8 mouse cellular contexts compared by ENCODE assay signal in the genomic region with DNA sequence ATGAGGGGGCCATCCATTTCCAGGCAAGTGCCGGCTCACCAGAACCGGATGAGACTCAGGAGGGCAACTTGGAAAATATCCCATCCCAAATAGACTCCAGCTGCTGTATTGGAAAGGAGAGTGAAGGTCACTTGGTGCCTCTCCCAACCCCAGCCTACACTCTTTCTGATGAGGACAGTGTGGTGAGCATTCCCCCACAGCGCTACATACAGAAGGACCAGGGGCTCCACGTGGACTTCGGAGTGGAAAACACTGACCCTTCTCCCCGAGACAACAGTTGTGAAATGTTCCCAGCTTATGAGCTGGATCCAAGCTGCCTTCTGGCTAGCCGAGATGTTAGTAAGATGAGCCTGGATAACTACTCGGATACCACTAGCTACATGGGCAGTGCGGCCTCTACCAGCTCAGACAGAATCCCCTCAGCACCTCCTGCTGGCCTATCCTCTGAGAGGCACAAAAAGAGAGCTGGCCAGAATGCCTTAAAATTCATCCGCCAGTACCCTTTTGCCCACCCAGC. TPM values are rescaled to one million over a fixed set of nuclear protein-coding genes. Genes with fewer than 3 reads are reported as not detected.
DNase-seq lines count a peak whose midpoint lies in the region; ATAC-seq and TF ChIP-seq lines count a peak whose summit lies in the region.
"Had no signal": no experiment of that assay in that cellular context is flagged by ENCODE, and none has a peak within 500 bp of the region (broad histone marks: within the 10 kb centered on the region; RNA-seq: fewer than 3 reads in every experiment).

No protein-coding gene starts in this region.

- no peak for TF ChIP-seq POLR2A in liver, adult 2 months (IDR thresholded peaks at IDR 0.05; ENCODE audit: extremely low read depth, insufficient read depth, low read length)
- no peak for TF ChIP-seq POLR2A in small intestine, adult 2 months (IDR thresholded peaks at IDR 0.05; ENCODE audit: low read depth, low read length)

- H3K36me3 ChIP-seq in liver, adult 2 months (ENCODE audit: control insufficient read depth, insufficient read depth, low read length): peaks cover 14% of the 10 kb centered on the region
- H3K36me3 ChIP-seq in forebrain, embryonic 12.5 days (replicated peaks): peaks cover 55% of the 10 kb centered on the region
- H3K36me3 ChIP-seq in limb, embryonic 13.5 days: peaks cover 60% of the 10 kb centered on the region
- peaks cover 19% of the 10 kb centered on the region for H3K36me3 ChIP-seq in small intestine, adult 2 months (ENCODE audit: control insufficient read depth, insufficient read depth, low read length)

- H3K9ac ChIP-seq in liver, adult 2 months (ENCODE audit: low read depth, low read length): peak overlapping the region; percentile 74
- peak overlapping the region; percentile 30; the same call in 1 of the 2 replicates for H3K9ac ChIP-seq in forebrain, embryonic 12.5 days
- H3K9ac ChIP-seq in limb, embryonic 13.5 days: peak overlapping the region; percentile 53

- H3K9me3 ChIP-seq in forebrain, embryonic 12.5 days: no peaks in the 10 kb centered on the region
- no peaks in the 10 kb centered on the region for H3K9me3 ChIP-seq in limb, embryonic 13.5 days

- peak; percentile 77 for DNase-seq in liver, adult 2 months (ENCODE audit: extremely low read depth, low read depth, low spot score)
- DNase-seq in liver: no peak
- DNase-seq in cerebellum, adult 9-11 months: no peak
- no peak for DNase-seq in frontal cortex, postnatal 10 days (ENCODE audit: low spot score in 2 of 2)
- DNase-seq: retina, postnatal 1 day had no signal

- H3K4me3 ChIP-seq in liver, adult 2 months (ENCODE audit: insufficient read depth, low read depth, low read length): peak overlapping the region; percentile 56
- peak overlapping the region; percentile 12; the same call in 1 of the 2 replicates for H3K4me3 ChIP-seq in forebrain, embryonic 12.5 days (replicated peaks)
- peak overlapping the region; percentile 26 for H3K4me3 ChIP-seq in limb, embryonic 13.5 days
- H3K4me3 ChIP-seq in small intestine, adult 2 months (ENCODE audit: low read depth, low read length): peak overlapping the region; percentile 24; the same call in 1 of the 2 replicates

- 14% methylated on average over 10 of the region's 10 CpGs for WGBS in liver, adult 2 months
- WGBS in forebrain, embryonic 12.5 days: 91% methylated on average over 10 of the region's 10 CpGs
- WGBS in limb, embryonic 13.5 days: 93% methylated on average over 10 of the region's 10 CpGs
- WGBS in small intestine, adult 2 months: 71% methylated on average over 10 of the region's 10 CpGs

- ATAC-seq in forebrain, embryonic 12.5 days (ENCODE audit: low FRiP score): no peak
- no peak for ATAC-seq in limb, embryonic 13.5 days (ENCODE audit: low FRiP score, low read depth)

- no peak for TF ChIP-seq CTCF in liver, adult 2 months (IDR thresholded peaks at IDR 0.05; ENCODE audit: low read depth, low read length)
- no peak for TF ChIP-seq CTCF in small intestine, adult 2 months (IDR thresholded peaks at IDR 0.05; ENCODE audit: extremely low read depth, insufficient read length, insufficient replicate concordance, low read depth, low read length)

- peak overlapping the region; percentile 44 for H3K4me2 ChIP-seq in forebrain, embryonic 12.5 days
- peak overlapping the region; percentile 57 for H3K4me2 ChIP-seq in limb, embryonic 13.5 days (replicated peaks)

- peak overlapping the region; percentile 87 for H3K27ac ChIP-seq in liver, adult 2 months (replicated peaks; ENCODE audit: insufficient read depth, low read depth, low read length)
- no peak overlapping the region for H3K27ac ChIP-seq in forebrain, embryonic 12.5 days
- H3K27ac ChIP-seq in limb, embryonic 13.5 days: no peak overlapping the region
- H3K27ac ChIP-seq in small intestine, adult 2 months (ENCODE audit: insufficient read depth, low read depth, low read length): no peak overlapping the region

- peaks cover 46% of the 10 kb centered on the region for H3K4me1 ChIP-seq in liver, adult 2 months (ENCODE audit: control insufficient read depth, insufficient read depth, low read length)
- peaks cover 65% of the 10 kb centered on the region for H3K4me1 ChIP-seq in forebrain, embryonic 12.5 days
- H3K4me1 ChIP-seq in limb, embryonic 13.5 days: peaks cover 64% of the 10 kb centered on the region
- peaks cover 32% of the 10 kb centered on the region for H3K4me1 ChIP-seq in small intestine, adult 2 months (ENCODE audit: control insufficient read depth, insufficient read depth, insufficient read length, low read length)

- H3K79me2 ChIP-seq in liver, adult 2 months (ENCODE audit: control insufficient read depth, insufficient read depth, low read length): peaks cover 56% of the 10 kb centered on the region

- H3K27me3 ChIP-seq in liver, adult 2 months (ENCODE audit: control insufficient read depth, insufficient read depth, low read length): no peaks in the 10 kb centered on the region
- no peaks in the 10 kb centered on the region for H3K27me3 ChIP-seq in forebrain, embryonic 12.5 days
- H3K27me3 ChIP-seq in limb, embryonic 13.5 days: no peaks in the 10 kb centered on the region
- no peaks in the 10 kb centered on the region for H3K27me3 ChIP-seq in small intestine, adult 2 months (ENCODE audit: control insufficient read depth, insufficient read depth, low read length)

RNA-seq across cellular contexts. Expression of a gene that starts 2.4 kb away (rescaled TPM):
- 9.3 and 12.8 TPM in 2 replicates for total RNA-seq in liver, adult 2 months (2014; rRNA removed)
- polyA plus RNA-seq in liver, adult 2 months (2012; rRNA removed): 6.2 and 7.7 TPM in 2 replicates
- 11.0 and 11.5 TPM in 2 replicates for polyA plus RNA-seq in forebrain, embryonic 12.5 days (2016; fragmentation: Nextera tagmentation; extraction: Ambion mirVana)
- 5.4 and 7.0 TPM in 2 replicates for polyA plus RNA-seq in limb, embryonic 13.5 days (2015; fragmentation: Nextera tagmentation; extraction: Ambion mirVana)
- 3.8 and 5.8 TPM in 2 replicates for polyA plus RNA-seq in small intestine, adult 2 months (2012; rRNA removed)

RNA-seq across cellular contexts. Expression of a gene that starts 2.6 kb away (rescaled TPM):
- 3.3 and 3.4 TPM in 2 replicates for total RNA-seq in liver, adult 2 months (2014; rRNA removed)
- polyA plus RNA-seq in liver, adult 2 months (2012; rRNA removed): 3.4 and 3.8 TPM in 2 replicates
- polyA plus RNA-seq in forebrain, embryonic 12.5 days (2016; fragmentation: Nextera tagmentation; extraction: Ambion mirVana): 20.5 and 21.1 TPM in 2 replicates
- 18.9 and 22.0 TPM in 2 replicates for polyA plus RNA-seq in limb, embryonic 13.5 days (2015; fragmentation: Nextera tagmentation; extraction: Ambion mirVana)
- polyA plus RNA-seq in small intestine, adult 2 months (2012; rRNA removed): 3.0 and 4.7 TPM in 2 replicates

RNA-seq across cellular contexts. Expression of a gene that starts 31.8 kb away (rescaled TPM):
- 162 and 214 TPM in 2 replicates for total RNA-seq in liver, adult 2 months (2014; rRNA removed)
- 239 and 306 TPM in 2 replicates for polyA plus RNA-seq in liver, adult 2 months (2012; rRNA removed)
- polyA plus RNA-seq in forebrain, embryonic 12.5 days (2016; fragmentation: Nextera tagmentation; extraction: Ambion mirVana): 49.9 and 52.6 TPM in 2 replicates
- 47.9 and 52.2 TPM in 2 replicates for polyA plus RNA-seq in limb, embryonic 13.5 days (2015; fragmentation: Nextera tagmentation; extraction: Ambion mirVana)
- polyA plus RNA-seq in small intestine, adult 2 months (2012; rRNA removed): 9.7 and 15.3 TPM in 2 replicates

RNA-seq across cellular contexts. Expression of a gene that starts 50.7 kb away (rescaled TPM):
- 23.5 and 28.8 TPM in 2 replicates for total RNA-seq in liver, adult 2 months (2014; rRNA removed)
- 15.0 and 15.5 TPM in 2 replicates for polyA plus RNA-seq in liver, adult 2 months (2012; rRNA removed)
- 23.5 and 27.2 TPM in 2 replicates for polyA plus RNA-seq in forebrain, embryonic 12.5 days (2016; fragmentation: Nextera tagmentation; extraction: Ambion mirVana)
- polyA plus RNA-seq in limb, embryonic 13.5 days (2015; fragmentation: Nextera tagmentation; extraction: Ambion mirVana): 34.8 and 36.7 TPM in 2 replicates
- 17.7 and 34.1 TPM in 2 replicates for polyA plus RNA-seq in small intestine, adult 2 months (2012; rRNA removed)

RNA-seq across cellular contexts. Expression of a gene that starts 51.5 kb away (rescaled TPM):
- total RNA-seq in liver, adult 2 months (2014; rRNA removed): 10.7 and 13.1 TPM in 2 replicates
- 20.3 and 26.3 TPM in 2 replicates for polyA plus RNA-seq in liver, adult 2 months (2012; rRNA removed)
- polyA plus RNA-seq in forebrain, embryonic 12.5 days (2016; fragmentation: Nextera tagmentation; extraction: Ambion mirVana): 15.4 and 17.9 TPM in 2 replicates
- 17.9 and 19.7 TPM in 2 replicates for polyA plus RNA-seq in limb, embryonic 13.5 days (2015; fragmentation: Nextera tagmentation; extraction: Ambion mirVana)
- polyA plus RNA-seq in small intestine, adult 2 months (2012; rRNA removed): 9.3 and 9.5 TPM in 2 replicates
